Mouse (Mus musculus): ENCODE results near the gene Hemk1.

GRCm38 (mm10) chr9:107307099-107307872 lies 30.9 kb downstream of the Hemk1 start:
- no peak for TF ChIP-seq CTCF (IDR thresholded peaks at IDR 0.05; ENCODE audit: insufficient read depth, low read depth, low read length)
- no peak for TF ChIP-seq POLR2A (IDR thresholded peaks at IDR 0.05; ENCODE audit: insufficient read depth, low read depth, low read length)
